Mouse (Mus musculus): ENCODE results near the gene Mettl7a3. TPM values are rescaled to one million over a fixed set of nuclear protein-coding genes. Genes with fewer than 3 reads are reported as not detected.

Mettl7a3 gene
- polyA plus RNA-seq, 1 experiment: 0.11 TPM

DNA sequence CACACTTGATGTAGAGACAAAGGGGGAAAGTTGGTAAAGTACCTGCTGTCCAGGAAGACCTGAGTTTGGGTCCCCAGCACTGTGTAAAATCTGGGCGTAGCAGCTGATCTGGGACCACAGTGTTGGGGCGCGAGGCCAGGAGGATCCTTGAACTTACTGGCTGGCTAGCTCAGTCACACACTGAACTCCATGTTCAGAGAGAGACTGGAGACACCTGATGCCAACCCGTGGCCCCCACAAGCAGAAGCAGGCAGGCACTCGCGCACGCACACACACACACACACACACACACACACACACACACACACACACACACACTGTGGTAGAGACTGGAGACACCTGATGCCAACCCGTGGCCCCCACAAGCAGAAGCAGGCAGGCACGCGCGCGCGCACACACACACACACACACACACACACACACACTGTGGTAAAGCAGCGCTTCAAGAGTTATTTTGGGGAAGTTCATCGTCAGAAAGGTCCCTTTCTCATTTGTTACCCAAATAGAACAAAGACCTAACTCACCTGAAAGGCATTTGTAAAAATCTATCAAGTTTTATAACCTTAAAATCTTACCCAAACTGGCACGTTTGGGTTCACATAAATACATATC, 53.6 kb downstream of the Mettl7a3 start:
- no peak for DNase-seq
- H3K4me3 ChIP-seq (ENCODE audit: insufficient read depth, low read depth, low read length): no peak overlapping the region
- no peak overlapping the region for H3K27ac ChIP-seq (ENCODE audit: insufficient read depth, low read depth, low read length)
- H3K27me3 ChIP-seq (replicated peaks; ENCODE audit: control insufficient read depth, insufficient read depth, low read length): no peaks in the 10 kb centered on the region
- H3K36me3 ChIP-seq (ENCODE audit: control insufficient read depth, insufficient read depth, low read length): no peaks in the 10 kb centered on the region
- H3K4me1 ChIP-seq (ENCODE audit: control insufficient read depth, insufficient read depth, low read length): peaks cover 16% of the 10 kb centered on the region
- 74% methylated on average over 16 of the region's 16 CpGs for WGBS
- TF ChIP-seq CTCF (conservative IDR thresholded peaks at IDR 0.05; ENCODE audit: insufficient read depth, insufficient read length, low read depth, low read length): no peak

DNA sequence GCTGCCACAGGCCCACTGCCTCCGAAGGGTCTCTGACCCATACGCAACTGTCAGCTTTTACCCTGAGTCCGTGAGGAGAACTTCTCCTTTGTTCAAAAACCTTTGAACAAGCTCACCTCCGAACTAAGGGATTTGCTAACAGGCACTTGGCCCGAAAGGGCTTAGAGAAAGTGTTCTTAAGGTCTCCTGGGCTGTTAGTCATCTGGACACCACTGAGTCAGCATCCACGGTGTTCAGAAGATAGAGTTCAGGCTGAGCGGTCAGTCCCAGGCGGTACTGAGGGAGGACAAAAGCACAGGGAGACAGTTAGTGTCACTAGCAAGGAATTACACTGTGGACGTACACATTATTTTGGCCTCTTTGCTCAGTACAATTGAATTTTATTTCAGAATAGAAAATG, 54.2 kb downstream of the Mettl7a3 start:
- 0 out of 2 replicates have a peak, but pooled peaks cover 2% of the 10 kb centered on the region for H3K36me3 ChIP-seq (ENCODE audit: control insufficient read depth, insufficient read depth, low read length)
- H3K27ac ChIP-seq (ENCODE audit: insufficient read depth, low read depth, low read length): no peak overlapping the region
- WGBS: 54% methylated on average over 9 of the region's 9 CpGs
- DNase-seq: no peak
- TF ChIP-seq POLR2A (IDR thresholded peaks at IDR 0.05; ENCODE audit: low read depth, low read length): no peak
- TF ChIP-seq CTCF (conservative IDR thresholded peaks at IDR 0.05; ENCODE audit: insufficient read depth, insufficient read length, low read depth, low read length): no peak
- H3K4me3 ChIP-seq (ENCODE audit: insufficient read depth, low read depth, low read length): no peak overlapping the region
- H3K4me1 ChIP-seq (ENCODE audit: control insufficient read depth, insufficient read depth, low read length): peaks cover 16% of the 10 kb centered on the region
- no peaks in the 10 kb centered on the region for H3K27me3 ChIP-seq (replicated peaks; ENCODE audit: control insufficient read depth, insufficient read depth, low read length)

Other genes with a start within 250 kb of the Mettl7a3 start
- 38.6 and 43.7 TPM in 2 replicates for gene Atf1, start 107.1 kb upstream of the Mettl7a3 start, polyA plus RNA-seq (2012; rRNA removed)
- gene Tmprss12, start 54.1 kb upstream of the Mettl7a3 start, polyA plus RNA-seq (2012; rRNA removed): 0.14 TPM in 1 of 2 replicates, not detected in the other
- gene Mettl7a1, start 30.8 kb upstream of the Mettl7a3 start, polyA plus RNA-seq (2012; rRNA removed): 370 and 430 TPM in 2 replicates
- gene Methig1, start 18.2 kb downstream of the Mettl7a3 start, polyA plus RNA-seq (2012; rRNA removed): 16.5 and 16.6 TPM in 2 replicates
- gene Mettl7a2, start 18.3 kb downstream of the Mettl7a3 start, polyA plus RNA-seq (2012; rRNA removed): 74.0 and 96.6 TPM in 2 replicates
- 0.97 and 2.0 TPM in 2 replicates for gene Higd1c, start 29.6 kb downstream of the Mettl7a3 start, polyA plus RNA-seq (2012; rRNA removed)
- 1.2 TPM in 2 replicates for gene Gm5475, start 87.2 kb downstream of the Mettl7a3 start, polyA plus RNA-seq (2012; rRNA removed)
- 97.1 and 109 TPM in 2 replicates for gene Slc11a2, start 90.1 kb downstream of the Mettl7a3 start, polyA plus RNA-seq (2012; rRNA removed)
- 79.0 and 79.8 TPM in 2 replicates for gene Letmd1, start 134.1 kb downstream of the Mettl7a3 start, polyA plus RNA-seq (2012; rRNA removed)
- 2.6 and 2.7 TPM in 2 replicates for gene Csrnp2, start 160.6 kb downstream of the Mettl7a3 start, polyA plus RNA-seq (2012; rRNA removed)
- gene Tfcp2, start 217.1 kb downstream of the Mettl7a3 start, polyA plus RNA-seq (2012; rRNA removed): 18.7 and 20.6 TPM in 2 replicates